Mouse (Mus musculus) stomach, embryonic 14.5 days (tissue): ENCODE data around the gene Scn10a. TPM values are rescaled to one million over a fixed set of nuclear protein-coding genes. Genes with fewer than 3 reads are reported as not detected.

Experiments used
- ATAC-seq: fragments of 200-750 bp; cut with Nextera tagmentation; 2 replicates; pipeline ENCODE4 v1.8.0; 2017; ENCODE audit warnings: low read depth, moderate TSS enrichment; ENCODE audit not compliant: insufficient number of reproducible peaks, insufficient read depth, low FRiP score
- H3K27ac ChIP-seq: fragments of 300-500 bp; sonication (generic); 2 replicates; pipeline ENCODE4 v1.5.1; 2014; ENCODE audit warnings: mild to moderate bottlenecking, low read length, moderate library complexity, mixed read lengths
- H3K27me3 ChIP-seq: fragments of 300-500 bp; sonication (generic); 2 replicates; pipeline ENCODE4 v1.6.1; 2014; ENCODE audit warnings: low read length, control low read depth, mixed read lengths; ENCODE audit not compliant: control insufficient read depth, insufficient read depth
- H3K36me3 ChIP-seq: fragments of 300-500 bp; sonication (generic); 2 replicates; pipeline ENCODE4 v1.6.1; 2014; ENCODE audit warnings: mild to moderate bottlenecking, control low read depth, low read length, moderate library complexity, mixed read lengths; ENCODE audit not compliant: control insufficient read depth, insufficient read depth
- H3K4me1 ChIP-seq: fragments of 300-500 bp; sonication (generic); 2 replicates; pipeline ENCODE4 v1.6.1; 2014; ENCODE audit warnings: low read length, control low read depth, mixed read lengths; ENCODE audit not compliant: control insufficient read depth, insufficient read depth
- H3K4me2 ChIP-seq: fragments of 300-500 bp; sonication (generic); replicated peaks from 2 replicates; pipeline ENCODE4 v1.6.1; 2014; ENCODE audit warnings: low read depth, low read length, control low read depth
- H3K4me3 ChIP-seq: fragments of 300-500 bp; sonication (generic); 2 replicates; pipeline ENCODE4 v1.5.1; 2014; ENCODE audit warnings: low read depth, low read length, control low read depth
- H3K9ac ChIP-seq: fragments of 300-500 bp; sonication (generic); replicated peaks from 2 replicates; pipeline ENCODE4 v1.6.1; 2014; ENCODE audit warnings: low read depth, mild to moderate bottlenecking, control low read depth, low read length, moderate library complexity, mixed read lengths
- H3K9me3 ChIP-seq: fragments of 300-500 bp; sonication (generic); 2 replicates; pipeline ENCODE4 v1.6.1; 2016; ENCODE audit warnings: low read depth, low read length, control low read depth; ENCODE audit not compliant: control insufficient read depth
- WGBS: fragments of 180-500 bp; shearing (Covaris S2); extraction: QIAGEN DNeasy Blood & Tissue Kit; methylation state at CpG from one replicate; pipeline ENCODE4 v1.1.7; 2014; 5-methylcytosine and 5-hydroxymethylcytosine counted together
- polyA plus RNA-seq: library from polyadenylated mRNA; unstranded; fragments of >200 nt; fragmentation: Nextera tagmentation; extraction: Ambion mirVana; gene quantifications from 2 replicates; pipeline ENCODE4 v1.2.1, GENCODE M21; 2014

Gene Scn10a
- polyA plus RNA-seq: not detected in 2 replicates

GRCm38 (mm10) chr9:119719222-119719621, at the start of gene Scn10a:
Gene Scn10a, minus strand, starts transcription at chr9:119719322.
- 80% methylated on average over 11 of the region's 11 CpGs for WGBS
- H3K27ac ChIP-seq: no peak within 1 kb of the TSS

GRCm38 (mm10) chr9:119768585-119768984, 49.5 kb upstream of the Scn10a start:
- no peak overlapping the region for H3K4me3 ChIP-seq
- no peak overlapping the region for H3K27ac ChIP-seq
- no peak overlapping the region for H3K9ac ChIP-seq
- no peaks in the 10 kb centered on the region for H3K36me3 ChIP-seq
- no peaks in the 10 kb centered on the region for H3K27me3 ChIP-seq
- ATAC-seq: no peak
- 38% methylated on average over 7 of the region's 7 CpGs for WGBS
- no peaks in the 10 kb centered on the region for H3K4me1 ChIP-seq
- no peaks in the 10 kb centered on the region for H3K9me3 ChIP-seq
- no peak overlapping the region for H3K4me2 ChIP-seq

More at GRCm38 (mm10) chr9:119719222-119719621, at the start of gene Scn10a:
- H3K4me1 ChIP-seq: no peaks in the 10 kb centered on the region
- H3K36me3 ChIP-seq: no peaks in the 10 kb centered on the region
- H3K27me3 ChIP-seq: no peaks in the 10 kb centered on the region
- H3K9me3 ChIP-seq: no peaks in the 10 kb centered on the region
- no peak within 1 kb of the TSS for H3K9ac ChIP-seq
- H3K4me3 ChIP-seq: no peak within 1 kb of the TSS
- no peak within 1 kb of the TSS for H3K4me2 ChIP-seq
- no peak for ATAC-seq

GRCm38 (mm10) chr9:119760226-119760625, 41.1 kb upstream of the Scn10a start:
- no peak overlapping the region for H3K4me3 ChIP-seq
- H3K4me2 ChIP-seq: no peak overlapping the region
- 85% methylated on average over 3 of the region's 3 CpGs for WGBS
- no peaks in the 10 kb centered on the region for H3K36me3 ChIP-seq
- ATAC-seq: no peak
- H3K9ac ChIP-seq: no peak overlapping the region
- H3K27me3 ChIP-seq: no peaks in the 10 kb centered on the region
- H3K4me1 ChIP-seq: no peaks in the 10 kb centered on the region
- no peak overlapping the region for H3K27ac ChIP-seq
- peaks cover 7% of the 10 kb centered on the region; the same call in 1 of the 2 replicates for H3K9me3 ChIP-seq

GRCm38 (mm10) chr9:119759457-119759856, 40.3 kb upstream of the Scn10a start:
- ATAC-seq: no peak
- 97% methylated on average over 1 of the region's 1 CpGs for WGBS
- Histone ChIP-seq H3K4me3 (no peak overlapping the region), H3K9ac (no peak overlapping the region), H3K36me3 (no peaks in the 10 kb centered on the region), H3K4me2 (no peak overlapping the region), H3K4me1 (no peaks in the 10 kb centered on the region), H3K27me3 (no peaks in the 10 kb centered on the region), H3K9me3 (peaks cover 7% of the 10 kb centered on the region; the same call in 1 of the 2 replicates), H3K27ac (no peak overlapping the region)

- no peaks in the 10 kb centered on the region for H3K9me3 ChIP-seq
- no peak for ATAC-seq
- no peaks in the 10 kb centered on the region for H3K36me3 ChIP-seq
- H3K9ac ChIP-seq: no peak overlapping the region
- no peak overlapping the region for H3K27ac ChIP-seq
- H3K27me3 ChIP-seq: no peaks in the 10 kb centered on the region
- no peak overlapping the region for H3K4me3 ChIP-seq
- 12% methylated on average over 5 of the region's 5 CpGs for WGBS
- no peaks in the 10 kb centered on the region for H3K4me1 ChIP-seq
- H3K4me2 ChIP-seq: no peak overlapping the region
Observed at GRCm38 (mm10) chr9:119751507-119751906, 32.4 kb upstream of the Scn10a start.

- Histone ChIP-seq H3K4me2 (no peak overlapping the region), H3K4me1 (no peaks in the 10 kb centered on the region), H3K27me3 (no peaks in the 10 kb centered on the region), H3K4me3 (no peak overlapping the region), H3K9me3 (no peaks in the 10 kb centered on the region), H3K9ac (no peak overlapping the region), H3K36me3 (no peaks in the 10 kb centered on the region), H3K27ac (no peak overlapping the region)
- no peak for ATAC-seq
- 58% methylated on average over 9 of the region's 9 CpGs for WGBS
Observed at GRCm38 (mm10) chr9:119749112-119749511, 30.0 kb upstream of the Scn10a start.

- Histone ChIP-seq H3K4me3 (no peak overlapping the region), H3K9ac (no peak overlapping the region), H3K4me2 (no peak overlapping the region), H3K4me1 (no peaks in the 10 kb centered on the region), H3K27me3 (no peaks in the 10 kb centered on the region), H3K36me3 (no peaks in the 10 kb centered on the region), H3K27ac (no peak overlapping the region), H3K9me3 (no peaks in the 10 kb centered on the region)
- WGBS: 69% methylated on average over 4 of the region's 4 CpGs
- ATAC-seq: no peak
Observed at GRCm38 (mm10) chr9:119743900-119744299, 24.8 kb upstream of the Scn10a start.

GRCm38 (mm10) chr9:119743312-119743711, 24.2 kb upstream of the Scn10a start:
- 85% methylated on average over 3 of the region's 3 CpGs for WGBS

GRCm38 (mm10) chr9:119741101-119741786, 22.1 kb upstream of the Scn10a start:
- H3K4me3 ChIP-seq: no peak overlapping the region
- ATAC-seq: no peak
- no peaks in the 10 kb centered on the region for H3K4me1 ChIP-seq
- H3K27me3 ChIP-seq: no peaks in the 10 kb centered on the region
- no peak overlapping the region for H3K9ac ChIP-seq
- H3K36me3 ChIP-seq: no peaks in the 10 kb centered on the region
- WGBS: 31% methylated on average over 5 of the region's 5 CpGs
- H3K9me3 ChIP-seq: no peaks in the 10 kb centered on the region
- no peak overlapping the region for H3K27ac ChIP-seq
- H3K4me2 ChIP-seq: no peak overlapping the region

More at GRCm38 (mm10) chr9:119743312-119743711, 24.2 kb upstream of the Scn10a start:
- no peak overlapping the region for H3K9ac ChIP-seq
- H3K4me2 ChIP-seq: no peak overlapping the region
- H3K27ac ChIP-seq: no peak overlapping the region
- H3K9me3 ChIP-seq: no peaks in the 10 kb centered on the region
- no peaks in the 10 kb centered on the region for H3K36me3 ChIP-seq
- H3K4me3 ChIP-seq: no peak overlapping the region
- no peaks in the 10 kb centered on the region for H3K27me3 ChIP-seq
- no peak for ATAC-seq
- no peaks in the 10 kb centered on the region for H3K4me1 ChIP-seq
